Mouse (Mus musculus): Measurements from ENCODE around the gene Hs2st1. TPM values are rescaled to one million over a fixed set of nuclear protein-coding genes. Genes with fewer than 3 reads are reported as not detected.

Gene Hs2st1
- total RNA-seq, 2 experiments from 2014 or later = 11.4 to 14.2 TPM

Other genes starting within 250 kb of the Hs2st1 start
- 228 and 242 TPM in 2 replicates for gene Selenof, start 123 bp upstream of the Hs2st1 start, total RNA-seq (2014; fragmentation: Nextera tagmentation)
- 570 and 661 TPM in 2 replicates for gene Selenof, start 123 bp upstream of the Hs2st1 start, total RNA-seq (2017)
- 113 and 131 TPM in 2 replicates for gene Sh3glb1, start 150.2 kb upstream of the Hs2st1 start, total RNA-seq (2014; fragmentation: Nextera tagmentation)
- gene Sh3glb1, start 150.2 kb upstream of the Hs2st1 start, total RNA-seq (2017) = 48.6 and 103 TPM in 2 replicates
- gene Clca3a1, start 190.8 kb upstream of the Hs2st1 start, total RNA-seq (2014; fragmentation: Nextera tagmentation) = 9.2 and 24.1 TPM in 2 replicates
- 11.3 and 12.9 TPM in 2 replicates for gene Clca3a1, start 190.8 kb upstream of the Hs2st1 start, total RNA-seq (2017)
- not detected in 2 replicates for gene Clca3a2, start 249.3 kb upstream of the Hs2st1 start, total RNA-seq (2014; fragmentation: Nextera tagmentation)
- not detected in 2 replicates for gene Clca3a2, start 249.3 kb upstream of the Hs2st1 start, total RNA-seq (2017)